Mouse (Mus musculus) cerebral cortex, adult 2 months (tissue): ENCODE measurements around the gene Rps16.

Experiments
- whole genome bisulfite sequencing: fragments of 180-500 bp; shearing (Covaris S2); methylation state at CpG from one replicate; pipeline ENCODE4 v1.1.7; 2018; 5-methylcytosine and 5-hydroxymethylcytosine counted together

Gene Rps16

GRCm38 (mm10) chr7:28387384-28387783 is 36.9 kb downstream of the Rps16 start:
- WGBS: 87% methylated on average over 7 of the region's 7 CpGs

GRCm38 (mm10) chr7:28390331-28390730 is 39.9 kb downstream of the Rps16 start:
- WGBS: 95% methylated on average over 3 of the region's 3 CpGs

- under 1% methylated on average over 58 of the region's 58 CpGs for WGBS
Measured at GRCm38 (mm10) chr7:28392429-28393271, 42.2 kb downstream of the Rps16 start, which contains the start of the genes Med29 and Paf1. Gene Med29 (minus strand): TSS chr7:28392708. Gene Paf1 (plus strand): TSS chr7:28392951.

GRCm38 (mm10) chr7:28393272-28393951 is 43.0 kb downstream of the Rps16 start:
- 5% methylated on average over 22 of the region's 22 CpGs for WGBS

DNA sequence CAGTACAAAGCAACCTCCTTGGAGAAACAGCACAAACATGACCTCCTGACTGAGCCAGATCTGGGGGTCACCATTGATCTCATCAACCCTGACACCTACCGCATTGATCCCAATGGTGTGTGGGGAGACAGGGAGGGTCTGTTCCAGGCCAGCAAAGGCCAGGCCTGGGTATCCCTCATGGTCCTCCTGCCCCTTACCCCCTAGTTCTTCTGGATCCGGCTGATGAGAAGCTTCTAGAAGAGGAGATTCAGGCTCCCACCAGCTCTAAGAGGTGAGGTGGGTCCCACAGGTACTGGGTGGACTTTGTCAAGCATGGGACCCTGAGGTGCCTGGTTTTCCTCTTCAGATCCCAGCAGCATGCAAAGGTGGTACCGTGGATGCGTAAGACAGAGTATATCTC is 45.0 kb downstream of the Rps16 start:
- 96% methylated on average over 4 of the region's 4 CpGs for WGBS

DNA sequence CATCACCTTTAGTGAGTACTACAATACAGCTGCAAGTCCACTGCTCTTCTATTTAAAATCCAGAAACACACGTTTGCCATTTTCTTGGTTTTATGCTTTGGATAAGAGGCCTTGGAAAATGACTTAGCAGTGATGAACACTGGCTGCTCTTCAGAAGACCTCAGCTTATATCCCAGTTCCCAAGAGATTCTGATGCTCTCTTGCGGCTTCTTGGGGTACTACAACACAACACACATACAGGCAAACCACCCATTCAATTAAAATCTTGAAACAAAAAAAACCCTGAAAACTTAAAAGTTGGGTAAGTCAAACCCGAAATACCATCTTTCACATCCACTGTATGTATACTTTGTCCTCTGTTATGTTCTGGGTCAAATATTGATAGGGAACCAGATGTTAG is 47.5 kb downstream of the Rps16 start:
- WGBS: 57% methylated on average over 3 of the region's 3 CpGs

GRCm38 (mm10) chr7:28398696-28399340 is 48.4 kb downstream of the Rps16 start:
- 82% methylated on average over 10 of the region's 10 CpGs for WGBS

- 86% methylated on average over 1 of the region's 1 CpGs for WGBS
Measured at GRCm38 (mm10) chr7:28401030-28401429, 50.6 kb downstream of the Rps16 start.

DNA sequence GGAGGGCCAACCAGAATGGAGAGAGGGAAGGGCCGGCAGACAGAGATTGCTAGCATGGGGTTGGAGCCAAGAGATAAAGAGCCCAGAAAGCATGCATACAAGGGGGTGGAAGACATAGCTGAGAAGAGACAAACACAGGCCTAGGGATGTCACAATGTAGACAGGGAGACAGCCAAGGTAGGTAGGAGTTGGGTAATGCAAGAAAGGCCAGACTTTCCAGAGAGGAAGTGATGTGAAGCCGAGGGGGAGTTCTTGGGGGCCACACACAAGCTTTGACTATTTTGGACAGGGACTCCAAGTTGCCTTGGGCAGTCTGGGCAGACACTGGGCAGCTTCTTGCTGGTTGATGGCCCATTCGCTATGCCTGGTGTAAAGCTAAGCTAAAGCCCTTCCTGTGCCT is 51.5 kb downstream of the Rps16 start:
- 74% methylated on average over 3 of the region's 3 CpGs for WGBS
